Mouse (Mus musculus): ENCODE measurements around the gene Ehhadh. TPM values are rescaled to one million over a fixed set of nuclear protein-coding genes. Genes with fewer than 3 reads are reported as not detected.
"Not testable (repeated sequence)": the region's sequence is repeated elsewhere in the genome, so short reads cannot be mapped to it uniquely, and the experiment has no call there.

The Ehhadh gene
- polyA plus RNA-seq, 1 experiment from 2014 or later, result 5.0 TPM

- H3K36me3 ChIP-seq, result no peaks in the 10 kb centered on the region
- no peak overlapping the region for H3K4me3 ChIP-seq
- no peaks in the 10 kb centered on the region for H3K9me3 ChIP-seq (replicated peaks)
- H3K4me2 ChIP-seq, result no peak overlapping the region
- WGBS (ENCODE audit: insufficient replicate concordance), result 52% methylated on average over 9 of the region's 9 CpGs
- H3K27me3 ChIP-seq (replicated peaks), result no peaks in the 10 kb centered on the region
- H3K9ac ChIP-seq, result no peak overlapping the region
- no peak for ATAC-seq
- H3K4me1 ChIP-seq, result peaks cover 1% of the 10 kb centered on the region; the same call in 1 of the 2 replicates
- H3K27ac ChIP-seq, result no peak overlapping the region
These were observed 38.0 kb upstream of the Ehhadh start for GRCm38 (mm10) chr16:21825612-21826031.

DNA sequence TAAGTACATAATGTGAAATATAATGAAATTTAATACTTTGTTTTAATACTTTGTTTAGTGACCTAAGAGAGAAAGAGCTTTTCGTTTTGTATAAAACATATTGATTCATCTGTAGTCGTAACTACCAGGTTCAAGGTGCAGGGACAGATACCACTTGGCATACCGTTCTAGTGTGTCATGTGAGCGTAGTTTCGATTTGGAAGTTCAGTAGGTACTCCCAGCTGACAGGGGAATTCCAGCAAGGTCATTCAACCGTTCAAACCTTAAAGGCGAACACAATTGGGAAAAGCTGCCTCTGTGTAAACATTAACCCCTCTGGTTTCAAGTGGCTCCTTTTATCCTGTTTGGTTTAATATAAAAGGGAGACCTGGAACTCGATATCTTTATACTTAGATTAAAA, 31.0 kb upstream of the Ehhadh start:
- Histone ChIP-seq H3K36me3 (no peaks in the 10 kb centered on the region), H3K4me1 (peaks cover 14% of the 10 kb centered on the region), H3K4me2 (no peak overlapping the region), H3K27me3 (replicated peaks) (no peaks in the 10 kb centered on the region), H3K9me3 (replicated peaks) (no peaks in the 10 kb centered on the region), H3K27ac (no peak overlapping the region), H3K4me3 (no peak overlapping the region), H3K9ac (no peak overlapping the region)
- ATAC-seq, result peak; percentile 55; the same call in 1 of the 2 replicates
- WGBS (ENCODE audit: insufficient replicate concordance), result 69% methylated on average over 8 of the region's 8 CpGs

DNA sequence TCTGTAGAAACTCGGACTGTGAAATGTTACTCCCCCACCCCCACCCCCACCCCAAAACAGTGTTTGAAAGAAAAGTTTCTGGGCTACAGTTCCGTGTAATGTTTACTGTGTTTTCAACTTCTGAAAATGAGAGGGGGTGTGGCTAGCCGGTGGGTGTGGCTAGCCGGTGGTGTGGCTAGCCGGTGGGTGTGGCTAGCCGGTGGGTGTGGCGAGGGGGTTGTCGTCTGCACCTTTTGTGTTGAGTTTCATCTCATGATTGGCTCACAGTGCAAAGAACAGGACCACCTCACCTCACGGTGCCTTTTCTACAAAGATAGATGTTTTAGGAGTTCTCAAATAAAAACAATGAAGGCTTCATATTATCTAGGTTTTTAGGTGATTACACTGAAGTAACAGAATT, 30.5 kb upstream of the Ehhadh start:
- H3K4me2 ChIP-seq, result peak overlapping the region; percentile 40
- H3K27me3 ChIP-seq (replicated peaks), result no peaks in the 10 kb centered on the region
- no peak overlapping the region for H3K9ac ChIP-seq
- H3K9me3 ChIP-seq (replicated peaks), result no peaks in the 10 kb centered on the region
- H3K4me1 ChIP-seq, result peaks cover 14% of the 10 kb centered on the region
- no peak overlapping the region for H3K4me3 ChIP-seq
- no peak overlapping the region for H3K27ac ChIP-seq
- WGBS (ENCODE audit: insufficient replicate concordance), result 28% methylated on average over 9 of the region's 9 CpGs
- peak; percentile 19; the same call in 1 of the 2 replicates for ATAC-seq
- no peaks in the 10 kb centered on the region for H3K36me3 ChIP-seq

GRCm38 (mm10) chr16:21815669-21816010, 28.0 kb upstream of the Ehhadh start:
- ATAC-seq, result no peak
- Histone ChIP-seq H3K27ac (no peak overlapping the region), H3K4me3 (no peak overlapping the region), H3K4me2 (no peak overlapping the region), H3K36me3 (no peaks in the 10 kb centered on the region), H3K9me3 (replicated peaks) (no peaks in the 10 kb centered on the region), H3K4me1 (peaks cover 14% of the 10 kb centered on the region), H3K27me3 (replicated peaks) (no peaks in the 10 kb centered on the region), H3K9ac (no peak overlapping the region)
- WGBS (ENCODE audit: insufficient replicate concordance), result 66% methylated on average over 7 of the region's 7 CpGs

- no peak overlapping the region for H3K27ac ChIP-seq
- H3K4me1 ChIP-seq, result peaks cover 13% of the 10 kb centered on the region
- no peak for ATAC-seq
- H3K27me3 ChIP-seq (replicated peaks), result no peaks in the 10 kb centered on the region
- no peak overlapping the region for H3K4me3 ChIP-seq
- no peak overlapping the region for H3K9ac ChIP-seq
- 61% methylated on average over 11 of the region's 11 CpGs for WGBS (ENCODE audit: insufficient replicate concordance)
- H3K36me3 ChIP-seq, result 0 out of 2 replicates have a peak, but pooled peaks cover 3% of the 10 kb centered on the region
- H3K4me2 ChIP-seq, result no peak overlapping the region
- H3K9me3 ChIP-seq (replicated peaks), result no peaks in the 10 kb centered on the region
These were observed 27.5 kb upstream of the Ehhadh start for GRCm38 (mm10) chr16:21814861-21815668.

DNA sequence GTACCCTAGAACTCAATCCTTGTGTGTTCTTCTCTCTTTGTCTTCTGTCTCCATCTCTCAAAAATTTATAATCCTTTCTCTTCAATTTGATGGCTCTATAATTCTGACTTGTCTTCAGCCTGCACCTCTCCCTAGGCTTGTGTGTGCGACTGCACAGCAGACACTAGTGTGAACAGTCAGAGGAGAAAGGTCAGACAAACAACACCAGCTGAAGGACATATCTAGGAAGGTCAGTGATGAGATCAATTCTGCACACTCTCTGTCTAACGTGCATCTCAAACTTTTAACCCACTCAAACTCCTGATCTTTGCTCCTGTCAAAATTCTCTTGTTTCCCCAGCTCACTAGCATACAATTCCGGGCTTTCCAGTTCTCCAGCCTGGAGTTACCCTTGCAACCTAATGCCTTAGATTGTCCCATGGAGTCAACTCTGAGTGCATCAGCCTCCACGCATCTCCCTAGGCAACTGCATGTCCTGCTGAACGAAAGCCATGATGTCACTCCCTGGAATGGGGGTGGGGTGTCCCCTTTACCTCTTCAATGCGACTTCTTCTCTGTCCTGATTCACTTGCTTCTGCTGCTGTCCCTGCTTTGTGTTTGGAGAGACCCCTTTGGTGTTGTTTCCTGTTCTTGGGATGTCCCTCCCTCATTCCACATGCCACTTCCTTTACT, 25.7 kb upstream of the Ehhadh start:
- Histone ChIP-seq H3K27me3 (replicated peaks) (no peaks in the 10 kb centered on the region), H3K4me1 (peaks cover 5% of the 10 kb centered on the region), H3K4me3 (no peak overlapping the region), H3K9ac (no peak overlapping the region), H3K4me2 (no peak overlapping the region), H3K36me3 (peaks cover 19% of the 10 kb centered on the region), H3K9me3 (replicated peaks) (no peaks in the 10 kb centered on the region), H3K27ac (no peak overlapping the region)
- no peak for ATAC-seq
- WGBS (ENCODE audit: insufficient replicate concordance), result 48% methylated on average over 6 of the region's 6 CpGs

GRCm38 (mm10) chr16:21807786-21808185, 20.2 kb upstream of the Ehhadh start:
- not testable (repeated sequence) for H3K9me3 ChIP-seq (replicated peaks); H3K9ac ChIP-seq; ATAC-seq; H3K4me2 ChIP-seq; H3K4me3 ChIP-seq; H3K27me3 ChIP-seq (replicated peaks); H3K4me1 ChIP-seq; H3K27ac ChIP-seq
- 84% methylated on average over 7 of the region's 7 CpGs for WGBS (ENCODE audit: insufficient replicate concordance)
- peaks cover 60% of the 10 kb centered on the region for H3K36me3 ChIP-seq

DNA sequence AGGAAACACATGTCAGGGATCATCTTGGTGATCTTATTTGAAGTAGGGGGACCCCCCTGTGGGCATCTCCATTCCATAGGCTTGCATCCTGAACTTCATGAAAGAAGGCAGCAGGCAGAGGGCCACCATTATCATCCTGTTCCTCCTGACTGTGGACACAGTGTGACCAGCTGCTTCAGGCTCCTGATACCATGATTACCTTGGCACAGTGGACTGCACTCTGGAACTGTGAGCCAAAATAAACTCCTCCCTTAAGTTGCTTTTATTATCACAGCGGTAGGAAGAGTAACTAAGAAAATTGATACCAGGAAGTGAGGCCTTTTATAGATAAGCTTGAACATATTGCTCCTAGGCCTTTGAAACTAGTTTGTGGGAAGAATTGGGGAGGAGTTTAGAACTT, 19.3 kb upstream of the Ehhadh start:
- no peak overlapping the region for H3K4me3 ChIP-seq
- H3K9me3 ChIP-seq (replicated peaks), result no peaks in the 10 kb centered on the region
- peaks cover 66% of the 10 kb centered on the region for H3K36me3 ChIP-seq
- no peak overlapping the region for H3K27ac ChIP-seq
- WGBS (ENCODE audit: insufficient replicate concordance), result 57% methylated on average over 1 of the region's 1 CpGs
- H3K4me2 ChIP-seq, result no peak overlapping the region
- no peaks in the 10 kb centered on the region for H3K4me1 ChIP-seq
- no peak overlapping the region for H3K9ac ChIP-seq
- no peak for ATAC-seq
- H3K27me3 ChIP-seq (replicated peaks), result no peaks in the 10 kb centered on the region

- Histone ChIP-seq H3K9me3 (replicated peaks) (no peaks in the 10 kb centered on the region), H3K4me1 (no peaks in the 10 kb centered on the region), H3K9ac (no peak overlapping the region), H3K4me3 (no peak overlapping the region), H3K27me3 (replicated peaks) (no peaks in the 10 kb centered on the region), H3K27ac (no peak overlapping the region), H3K4me2 (no peak overlapping the region), H3K36me3 (peaks cover 76% of the 10 kb centered on the region)
- ATAC-seq, result no peak
- WGBS (ENCODE audit: insufficient replicate concordance), result 95% methylated on average over 1 of the region's 1 CpGs
These were observed 16.7 kb upstream of the Ehhadh start for GRCm38 (mm10) chr16:21804258-21804657.

DNA sequence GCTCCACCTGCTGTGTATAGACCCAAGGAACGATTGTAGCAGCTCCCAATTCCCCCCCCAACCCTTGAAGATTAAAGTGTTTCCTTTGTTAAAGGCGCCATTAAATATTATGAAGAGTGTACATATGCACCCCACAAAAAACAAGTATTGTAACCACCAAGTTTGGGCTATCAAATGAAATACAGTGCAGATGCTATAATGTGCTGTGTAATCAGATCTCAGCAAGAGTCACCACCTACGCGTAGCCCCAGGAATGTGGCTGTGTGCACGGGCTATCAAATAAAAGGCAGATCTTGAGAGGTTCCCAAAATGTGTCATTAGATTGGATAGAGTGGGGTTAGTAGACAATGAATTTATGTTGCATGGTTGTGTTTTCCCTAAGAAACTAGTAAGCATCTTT, 7.5 kb upstream of the Ehhadh start:
- WGBS (ENCODE audit: insufficient replicate concordance), result 12% methylated on average over 5 of the region's 5 CpGs
- Histone ChIP-seq H3K4me3 (peak overlapping the region; percentile 88), H3K4me1 (peaks cover 48% of the 10 kb centered on the region), H3K36me3 (peaks cover 30% of the 10 kb centered on the region), H3K9ac (peak overlapping the region; percentile 91), H3K4me2 (peak overlapping the region; percentile 81), H3K27ac (peak overlapping the region; percentile 97; the same call in 1 of the 2 replicates), H3K9me3 (replicated peaks) (no peaks in the 10 kb centered on the region), H3K27me3 (replicated peaks) (no peaks in the 10 kb centered on the region)
- ATAC-seq, result 0 out of 2 replicates have a peak, but pooled peaks have one; percentile 24

- peak overlapping the region; percentile 97 for H3K27ac ChIP-seq
- H3K9ac ChIP-seq, result peak overlapping the region; percentile 91
- peak overlapping the region; percentile 88 for H3K4me3 ChIP-seq
- H3K27me3 ChIP-seq (replicated peaks), result no peaks in the 10 kb centered on the region
- peaks cover 48% of the 10 kb centered on the region for H3K4me1 ChIP-seq
- no peaks in the 10 kb centered on the region for H3K9me3 ChIP-seq (replicated peaks)
- 2% methylated on average over 14 of the region's 14 CpGs for WGBS (ENCODE audit: insufficient replicate concordance)
- peaks cover 29% of the 10 kb centered on the region for H3K36me3 ChIP-seq
- ATAC-seq, result no peak; the same call in 1 of the 2 replicates
- peak overlapping the region; percentile 81 for H3K4me2 ChIP-seq
These were observed 7.1 kb upstream of the Ehhadh start for GRCm38 (mm10) chr16:21794697-21795045.

GRCm38 (mm10) chr16:21793875-21794696, 6.5 kb upstream of the Ehhadh start, which contains the start of gene Map3k13:
Map3k13 (plus strand) TSS chr16:21794346.
- Histone ChIP-seq H3K9me3 (replicated peaks) (no peaks in the 10 kb centered on the region), H3K27ac (peak within 1 kb of the TSS; percentile 97), H3K36me3 (peaks cover 24% of the 10 kb centered on the region), H3K4me3 (peak within 1 kb of the TSS; percentile 88), H3K4me1 (peaks cover 48% of the 10 kb centered on the region), H3K4me2 (peak within 1 kb of the TSS; percentile 81), H3K9ac (peak within 1 kb of the TSS; percentile 91), H3K27me3 (replicated peaks) (no peaks in the 10 kb centered on the region)
- WGBS (ENCODE audit: insufficient replicate concordance), result 2% methylated on average over 47 of the region's 47 CpGs
- ATAC-seq, result peak; percentile 87

Data from liver, embryonic 12.5 days (tissue).